Mouse (Mus musculus) E14TG2a.4 (cell line): ENCODE measurements around the gene Gp9.

Experiments
- CTCF ChIP-seq: conservative IDR thresholded peaks from 2 replicates; pipeline ENCODE4 v1.5.1; 2014; ENCODE audit warnings: low read length
- POU5F1 ChIP-seq: IDR thresholded peaks from 2 replicates; pipeline ENCODE4 v1.6.1; 2014; ENCODE audit warnings: low read length, borderline replicate concordance

DNA sequence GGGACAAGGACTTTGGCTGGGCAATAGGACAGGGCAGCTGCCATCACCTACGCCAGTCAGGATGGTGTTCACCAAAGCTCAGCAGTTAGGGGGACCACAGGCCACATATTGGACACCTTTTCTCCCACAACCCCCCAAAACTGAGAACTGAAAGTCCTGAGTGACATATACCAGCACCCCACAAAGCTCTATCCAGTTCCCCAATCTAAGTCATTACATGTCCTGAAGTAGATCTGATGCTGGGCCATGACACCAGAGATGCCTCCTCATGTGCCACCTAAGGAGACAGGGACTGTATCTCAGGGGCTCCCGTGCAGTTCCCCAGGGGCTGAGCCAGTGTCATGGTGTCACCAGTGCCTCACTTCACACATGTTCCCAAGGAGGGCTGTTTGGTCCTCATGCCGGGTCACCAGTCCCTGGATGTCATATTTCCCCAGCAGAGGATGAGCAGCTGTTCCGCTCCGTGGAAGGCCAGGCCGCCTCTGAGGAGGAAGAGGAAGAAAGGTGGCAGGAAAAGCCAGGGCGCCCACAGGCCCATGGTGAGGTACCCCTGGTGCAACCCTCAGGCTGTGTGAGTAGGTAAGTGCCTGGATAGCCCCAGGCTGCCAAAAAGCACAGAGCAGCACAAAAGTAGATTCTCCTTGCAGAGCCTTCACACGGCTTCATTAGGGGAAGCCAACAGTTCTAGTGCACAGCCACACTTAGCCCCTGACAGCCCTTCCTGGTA, 27.5 kb upstream of the Gp9 start:
- TF ChIP-seq POU5F1 (no peak), CTCF (no peak)
